8 mouse cellular contexts compared by ENCODE assay signal in the genomic region with DNA sequence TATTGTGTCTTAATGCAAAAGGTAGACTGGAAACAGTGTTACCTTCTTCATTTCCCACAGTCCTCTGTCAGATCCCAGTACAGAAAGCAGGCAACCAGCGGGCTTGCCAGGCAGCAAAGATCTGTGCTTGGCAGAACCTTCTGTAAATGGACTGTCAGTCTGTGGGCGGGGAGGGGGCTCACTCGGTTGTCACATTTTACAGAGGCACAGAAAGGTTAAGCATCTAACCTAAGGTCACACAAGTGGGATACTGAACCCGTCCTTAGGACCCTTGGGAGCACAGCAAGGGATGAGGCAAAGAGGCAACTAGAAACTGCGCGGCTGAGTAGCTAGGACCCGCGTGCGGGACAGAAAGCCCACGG. TPM values are rescaled to one million over a fixed set of nuclear protein-coding genes. Genes with fewer than 3 reads are reported as not detected.
A peak's percentile ranks its signal among the peaks of the same experiment; 100 is the strongest.
DNase-seq lines count a peak whose midpoint lies in the region; ATAC-seq lines count a peak whose summit lies in the region.

No protein-coding gene starts in this region.

- H3K4me1 ChIP-seq in heart, embryonic 10.5 days, result peaks cover 69% of the 10 kb centered on the region
- peaks cover 53% of the 10 kb centered on the region for H3K4me1 ChIP-seq in embryonic facial prominence, embryonic 14.5 days (ENCODE audit: control insufficient read depth, insufficient read depth, low read length)
- peaks cover 62% of the 10 kb centered on the region for H3K4me1 ChIP-seq in limb, embryonic 10.5 days

- peak overlapping the region; percentile 98 for H3K9ac ChIP-seq in embryonic facial prominence, embryonic 14.5 days (ENCODE audit: low read depth, low read length)

- no peak for DNase-seq in heart, embryonic 10.5 days (ENCODE audit: low spot score)
- no peak for DNase-seq in heart, adult 18-20 months
- DNase-seq in embryonic facial prominence, embryonic 14.5 days (ENCODE audit: low spot score), result no peak
- no peak for DNase-seq in limb, embryonic 10.5 days (ENCODE audit: low spot score)
- no peak for DNase-seq in Muller cell, postnatal 12 days (ENCODE audit: inconsistent ontology term)
- no peak for DNase-seq in layer of hippocampus, adult 9-10 months (ENCODE audit: low spot score)

- H3K36me3 ChIP-seq in heart, embryonic 10.5 days, result 0 out of 2 replicates have a peak, but pooled peaks cover 4% of the 10 kb centered on the region
- H3K36me3 ChIP-seq in embryonic facial prominence, embryonic 14.5 days (ENCODE audit: control insufficient read depth, insufficient read depth, low read length), result no peaks in the 10 kb centered on the region
- H3K36me3 ChIP-seq in limb, embryonic 10.5 days, result peaks cover 6% of the 10 kb centered on the region

- ATAC-seq in CD4-positive, CD25-positive, alpha-beta regulatory T cell, adult 4 months, result peak; percentile 10
- no peak for ATAC-seq in embryonic facial prominence, embryonic 14.5 days (ENCODE audit: low read depth)
- ATAC-seq in monocyte, adult 5-6 weeks (replicated peaks; ENCODE audit: insufficient number of reproducible peaks, low FRiP score, low TSS enrichment, poor library complexity, severe bottlenecking), result 0 out of 2 replicates have a peak, but pooled peaks have one; percentile 2

- H3K27ac ChIP-seq in heart, embryonic 10.5 days, result peak overlapping the region; percentile 98
- H3K27ac ChIP-seq in embryonic facial prominence, embryonic 14.5 days (replicated peaks; ENCODE audit: low read depth, low read length), result peak overlapping the region; percentile 86
- H3K27ac ChIP-seq in limb, embryonic 10.5 days, result peak overlapping the region; percentile 97

- H3K4me2 ChIP-seq in embryonic facial prominence, embryonic 14.5 days (ENCODE audit: low read depth, low read length), result peak overlapping the region; percentile 83

- H3K27me3 ChIP-seq in heart, embryonic 10.5 days (ENCODE audit: insufficient read depth, poor library complexity, severe bottlenecking), result no peaks in the 10 kb centered on the region
- H3K27me3 ChIP-seq in embryonic facial prominence, embryonic 14.5 days (replicated peaks; ENCODE audit: control insufficient read depth, insufficient read depth, low read length), result no peaks in the 10 kb centered on the region
- no peaks in the 10 kb centered on the region for H3K27me3 ChIP-seq in limb, embryonic 10.5 days (ENCODE audit: low read depth, poor library complexity, severe bottlenecking)

- 1% methylated on average over 10 of the region's 10 CpGs for WGBS in heart, embryonic 10.5 days
- WGBS in embryonic facial prominence, embryonic 14.5 days, result under 1% methylated on average over 10 of the region's 10 CpGs
- 3% methylated on average over 10 of the region's 10 CpGs for WGBS in limb, embryonic 10.5 days

- H3K9me3 ChIP-seq in heart, embryonic 10.5 days, result no peaks in the 10 kb centered on the region
- H3K9me3 ChIP-seq in embryonic facial prominence, embryonic 14.5 days (ENCODE audit: control insufficient read depth, low read length), result no peaks in the 10 kb centered on the region
- H3K9me3 ChIP-seq in limb, embryonic 10.5 days (replicated peaks), result no peaks in the 10 kb centered on the region

- peak overlapping the region; percentile 90 for H3K4me3 ChIP-seq in heart, embryonic 10.5 days
- peak overlapping the region; percentile 95 for H3K4me3 ChIP-seq in embryonic facial prominence, embryonic 14.5 days (ENCODE audit: low read depth, low read length)
- peak overlapping the region; percentile 91 for H3K4me3 ChIP-seq in limb, embryonic 10.5 days

RNA-seq across cellular contexts. Expression of gene Myl9, which starts 54.9 kb away (rescaled TPM):
- 1,471 and 1,998 TPM in 2 replicates for polyA plus RNA-seq in heart, embryonic 10.5 days (2016; fragmentation: Nextera tagmentation; extraction: Ambion mirVana)
- 10 to 100 TPM; 70.9 to 74.6 TPM for total RNA-seq in heart, adult 18-20 months (2021)
- polyA plus RNA-seq in CD4-positive, CD25-positive, alpha-beta regulatory T cell, adult 4 months (2017; shearing (Covaris generic)), result not detected
- polyA plus RNA-seq in embryonic facial prominence, embryonic 14.5 days (2014; fragmentation: Nextera tagmentation; extraction: Ambion mirVana), result 285 and 310 TPM in 2 replicates
- polyA plus RNA-seq in limb, embryonic 10.5 days (2016; fragmentation: Nextera tagmentation; extraction: Ambion mirVana), result 30.1 and 62.7 TPM in 2 replicates
- 5.0 to 95.3 TPM (median 6.6 TPM) in 3 replicates for total RNA-seq in monocyte, adult 5-6 weeks (2017)

Comparison
In these comparisons a context has a peak if more than half of its experiments do, and no peak if none do; other contexts are left out.
1. RNA of gene Myl9, which starts 54.9 kb away (polyA plus RNA-seq): 1,471 to 1,998 TPM in heart, embryonic 10.5 days, 285 to 310 TPM in embryonic facial prominence, embryonic 14.5 days and 30.1 to 62.7 TPM in limb, embryonic 10.5 days; not detected in CD4-positive, CD25-positive, alpha-beta regulatory T cell, adult 4 months; every median in the first group is over 10 times any median in the second.
2. Peak in every context shown above with its lines, with median percentiles within 50 percentile points of each other: H3K27ac ChIP-seq and H3K4me3 ChIP-seq.